Mouse (Mus musculus): ENCODE results near the gene Spata25. TPM values are rescaled to one million over a fixed set of nuclear protein-coding genes. Genes with fewer than 3 reads are reported as not detected.
A peak's percentile ranks its signal among the peaks of the same experiment; 100 is the strongest.

Spata25 gene
- polyA plus RNA-seq, 1 experiment from 2014 or later, result not detected

- no peak overlapping the region for H3K4me3 ChIP-seq
- WGBS, result 74% methylated on average over 7 of the region's 7 CpGs
- peaks cover 7% of the 10 kb centered on the region; the same call in 1 of the 2 replicates for H3K36me3 ChIP-seq
- no peaks in the 10 kb centered on the region for H3K27me3 ChIP-seq (ENCODE audit: insufficient read depth, poor library complexity, severe bottlenecking)
- H3K27ac ChIP-seq, result no peak overlapping the region
- peak; percentile 63 for DNase-seq (ENCODE audit: low spot score)
- no peaks in the 10 kb centered on the region for H3K9me3 ChIP-seq
- peaks cover 30% of the 10 kb centered on the region for H3K4me1 ChIP-seq
These were observed 44.3 kb downstream of the Spata25 start for GRCm38 (mm10) chr2:164783926-164784581.

DNA sequence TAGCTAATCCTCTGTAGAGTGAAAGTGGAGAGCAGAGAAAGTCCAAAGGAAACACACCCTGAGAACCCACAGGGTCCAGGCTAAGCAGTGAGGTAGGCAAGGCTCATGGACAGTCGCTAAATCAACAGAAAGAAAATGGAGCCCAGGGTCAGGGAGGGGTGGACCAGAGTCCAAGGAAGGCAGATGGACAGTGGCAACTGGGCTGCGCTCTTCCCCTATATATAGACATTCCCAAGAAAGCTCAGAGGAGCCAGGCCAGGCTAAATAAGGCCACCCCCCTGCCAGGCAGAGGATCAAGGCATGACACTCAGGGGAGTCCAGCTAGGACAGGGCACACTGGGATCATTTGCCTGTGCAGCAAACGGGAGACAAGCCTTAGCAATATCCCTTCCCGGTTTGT, 46.5 kb downstream of the Spata25 start:
- Histone ChIP-seq H3K36me3 (no peaks in the 10 kb centered on the region), H3K4me3 (no peak overlapping the region), H3K27me3 (ENCODE audit: insufficient read depth, poor library complexity, severe bottlenecking) (peaks cover 16% of the 10 kb centered on the region), H3K4me1 (peaks cover 17% of the 10 kb centered on the region), H3K27ac (no peak overlapping the region), H3K9me3 (no peaks in the 10 kb centered on the region)
- DNase-seq (ENCODE audit: low spot score), result peak; percentile 73
- 51% methylated on average over 4 of the region's 4 CpGs for WGBS

GRCm38 (mm10) chr2:164779481-164780086, 48.8 kb downstream of the Spata25 start, which contains the start of gene Tnnc2:
Gene Tnnc2 (minus strand): TSS chr2:164779967.
- 63% methylated on average over 8 of the region's 8 CpGs for WGBS

GRCm38 (mm10) chr2:164778809-164779208, 49.5 kb downstream of the Spata25 start:
- Histone ChIP-seq H3K4me3 (no peak overlapping the region), H3K27ac (no peak overlapping the region), H3K27me3 (ENCODE audit: insufficient read depth, poor library complexity, severe bottlenecking) (peaks cover 22% of the 10 kb centered on the region), H3K36me3 (no peaks in the 10 kb centered on the region), H3K4me1 (no peaks in the 10 kb centered on the region), H3K9me3 (no peaks in the 10 kb centered on the region)
- peak; percentile 64 for DNase-seq (ENCODE audit: low spot score)
- WGBS, result 75% methylated on average over 7 of the region's 7 CpGs

More at GRCm38 (mm10) chr2:164779481-164780086, 48.8 kb downstream of the Spata25 start, which contains the start of gene Tnnc2:
- Histone ChIP-seq H3K36me3 (no peaks in the 10 kb centered on the region), H3K27ac (no peak within 1 kb of the TSS), H3K9me3 (no peaks in the 10 kb centered on the region), H3K27me3 (ENCODE audit: insufficient read depth, poor library complexity, severe bottlenecking) (peaks cover 22% of the 10 kb centered on the region), H3K4me3 (no peak within 1 kb of the TSS), H3K4me1 (peaks cover under 1% of the 10 kb centered on the region)
- peak; percentile 60 for DNase-seq (ENCODE audit: low spot score)

- H3K27me3 ChIP-seq (ENCODE audit: insufficient read depth, poor library complexity, severe bottlenecking), result peaks cover 22% of the 10 kb centered on the region
- no peak for DNase-seq (ENCODE audit: low spot score)
- no peaks in the 10 kb centered on the region; the same call in 1 of the 2 replicates for H3K4me1 ChIP-seq
- 90% methylated on average over 11 of the region's 11 CpGs for WGBS
- H3K4me3 ChIP-seq, result no peak overlapping the region
- no peak overlapping the region for H3K27ac ChIP-seq
- H3K9me3 ChIP-seq, result no peaks in the 10 kb centered on the region
- H3K36me3 ChIP-seq, result peaks cover 4% of the 10 kb centered on the region
These were observed 50.4 kb downstream of the Spata25 start for GRCm38 (mm10) chr2:164778015-164778287.

GRCm38 (mm10) chr2:164777246-164778014, 50.9 kb downstream of the Spata25 start:
- whole genome bisulfite sequencing, result 74% methylated on average over 30 of the region's 30 CpGs
- no peak overlapping the region for H3K4me3 ChIP-seq

DNA sequence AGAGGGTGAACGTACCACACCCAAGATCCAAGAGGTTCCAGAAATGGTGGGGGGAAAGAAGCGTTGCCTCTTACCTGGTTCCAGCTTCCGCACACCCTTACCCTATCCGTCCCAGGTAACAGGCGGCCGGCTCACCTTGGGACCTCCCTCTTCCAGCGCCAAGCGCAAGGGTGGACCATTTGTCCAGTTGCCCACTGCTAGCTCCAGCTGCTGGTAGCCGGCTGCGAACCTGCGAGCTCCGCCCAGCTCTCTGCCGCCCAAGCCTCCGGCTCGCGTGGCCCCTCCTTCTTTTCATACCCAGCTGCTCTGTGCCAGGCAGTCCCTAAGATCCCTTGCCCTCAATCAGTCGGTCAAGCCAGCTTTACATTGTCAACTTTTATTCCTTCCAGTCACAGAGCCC, 51.5 kb downstream of the Spata25 start:
- H3K27ac ChIP-seq, result no peak overlapping the region
- H3K27me3 ChIP-seq (ENCODE audit: insufficient read depth, poor library complexity, severe bottlenecking), result peaks cover 22% of the 10 kb centered on the region
- peak; percentile 74 for DNase-seq (ENCODE audit: low spot score)
- H3K4me1 ChIP-seq, result peaks cover 6% of the 10 kb centered on the region
- H3K4me3 ChIP-seq, result no peak overlapping the region
- 50% methylated on average over 17 of the region's 17 CpGs for WGBS
- peaks cover 15% of the 10 kb centered on the region for H3K36me3 ChIP-seq
- no peaks in the 10 kb centered on the region for H3K9me3 ChIP-seq

More at GRCm38 (mm10) chr2:164777246-164778014, 50.9 kb downstream of the Spata25 start:
- Histone ChIP-seq H3K4me1 (no peaks in the 10 kb centered on the region; the same call in 1 of the 2 replicates), H3K9me3 (no peaks in the 10 kb centered on the region), H3K27ac (no peak overlapping the region), H3K36me3 (peaks cover 9% of the 10 kb centered on the region), H3K27me3 (ENCODE audit: insufficient read depth, poor library complexity, severe bottlenecking) (peaks cover 22% of the 10 kb centered on the region)
- peak; percentile 70 for DNase-seq (ENCODE audit: low spot score)

Other genes with a start within 250 kb of the Spata25 start
- not detected in 2 replicates for gene Wfdc6a, start 243.1 kb downstream of the Spata25 start, polyA plus RNA-seq (2016; fragmentation: Nextera tagmentation; extraction: Ambion mirVana)
- gene Eppin, start 234.9 kb downstream of the Spata25 start, polyA plus RNA-seq (2016; fragmentation: Nextera tagmentation; extraction: Ambion mirVana), result not detected in 2 replicates
- not detected in 2 replicates for gene Wfdc6b, start 215.0 kb downstream of the Spata25 start, polyA plus RNA-seq (2016; fragmentation: Nextera tagmentation; extraction: Ambion mirVana)
- gene Wfdc8, start 214.9 kb downstream of the Spata25 start, polyA plus RNA-seq (2016; fragmentation: Nextera tagmentation; extraction: Ambion mirVana), result not detected in 2 replicates
- gene Wfdc16, start 189.7 kb downstream of the Spata25 start, polyA plus RNA-seq (2016; fragmentation: Nextera tagmentation; extraction: Ambion mirVana), result not detected in 2 replicates
- not detected in 2 replicates for gene Wfdc10, start 172.5 kb downstream of the Spata25 start, polyA plus RNA-seq (2016; fragmentation: Nextera tagmentation; extraction: Ambion mirVana)
- not detected in 2 replicates for gene Wfdc9, start 172.0 kb downstream of the Spata25 start, polyA plus RNA-seq (2016; fragmentation: Nextera tagmentation; extraction: Ambion mirVana)
- gene Wfdc11, start 154.4 kb downstream of the Spata25 start, polyA plus RNA-seq (2016; fragmentation: Nextera tagmentation; extraction: Ambion mirVana), result not detected in 2 replicates
- not detected in 2 replicates for gene Wfdc13, start 143.4 kb downstream of the Spata25 start, polyA plus RNA-seq (2016; fragmentation: Nextera tagmentation; extraction: Ambion mirVana)
- gene Spint4, start 130.0 kb downstream of the Spata25 start, polyA plus RNA-seq (2016; fragmentation: Nextera tagmentation; extraction: Ambion mirVana), result not detected in 2 replicates
- gene Spint5, start 113.2 kb downstream of the Spata25 start, polyA plus RNA-seq (2016; fragmentation: Nextera tagmentation; extraction: Ambion mirVana), result not detected in 2 replicates
- 0.43 and 0.49 TPM in 2 replicates for gene Wfdc3, start 82.6 kb downstream of the Spata25 start, polyA plus RNA-seq (2016; fragmentation: Nextera tagmentation; extraction: Ambion mirVana)
- gene Dnttip1, start 82.6 kb downstream of the Spata25 start, polyA plus RNA-seq (2016; fragmentation: Nextera tagmentation; extraction: Ambion mirVana), result 60.3 and 76.6 TPM in 2 replicates
- gene Ube2c, start 58.6 kb downstream of the Spata25 start, polyA plus RNA-seq (2016; fragmentation: Nextera tagmentation; extraction: Ambion mirVana), result 496 and 550 TPM in 2 replicates
- gene Tnnc2, start 48.6 kb downstream of the Spata25 start, polyA plus RNA-seq (2016; fragmentation: Nextera tagmentation; extraction: Ambion mirVana), result 0.67 TPM in 1 of 2 replicates, not detected in the other
- 19.1 and 29.5 TPM in 2 replicates for gene Snx21, start 42.7 kb downstream of the Spata25 start, polyA plus RNA-seq (2016; fragmentation: Nextera tagmentation; extraction: Ambion mirVana)
- gene Acot8, start 23.7 kb downstream of the Spata25 start, polyA plus RNA-seq (2016; fragmentation: Nextera tagmentation; extraction: Ambion mirVana), result 17.8 and 21.5 TPM in 2 replicates
- gene Zswim3, start 23.4 kb downstream of the Spata25 start, polyA plus RNA-seq (2016; fragmentation: Nextera tagmentation; extraction: Ambion mirVana), result 7.7 and 9.7 TPM in 2 replicates
- 13.7 and 14.3 TPM in 2 replicates for gene Zswim1, start 5.9 kb downstream of the Spata25 start, polyA plus RNA-seq (2016; fragmentation: Nextera tagmentation; extraction: Ambion mirVana)
- gene Ctsa, start 4.3 kb upstream of the Spata25 start, polyA plus RNA-seq (2016; fragmentation: Nextera tagmentation; extraction: Ambion mirVana), result 138 and 149 TPM in 2 replicates
- 28.2 and 55.0 TPM in 2 replicates for gene Neurl2, start 4.9 kb upstream of the Spata25 start, polyA plus RNA-seq (2016; fragmentation: Nextera tagmentation; extraction: Ambion mirVana)
- 8.1 and 12.6 TPM in 2 replicates for gene Pltp, start 29.2 kb upstream of the Spata25 start, polyA plus RNA-seq (2016; fragmentation: Nextera tagmentation; extraction: Ambion mirVana)
- 57.9 and 61.5 TPM in 2 replicates for gene Pcif1, start 50.8 kb upstream of the Spata25 start, polyA plus RNA-seq (2016; fragmentation: Nextera tagmentation; extraction: Ambion mirVana)
- gene Zfp335, start 83.2 kb upstream of the Spata25 start, polyA plus RNA-seq (2016; fragmentation: Nextera tagmentation; extraction: Ambion mirVana), result 12.6 and 13.5 TPM in 2 replicates
- gene Mmp9, start 112.2 kb upstream of the Spata25 start, polyA plus RNA-seq (2016; fragmentation: Nextera tagmentation; extraction: Ambion mirVana), result 0.53 and 1.1 TPM in 2 replicates
- gene Slc12a5, start 132.3 kb upstream of the Spata25 start, polyA plus RNA-seq (2016; fragmentation: Nextera tagmentation; extraction: Ambion mirVana), result 0.74 and 0.92 TPM in 2 replicates
- gene Ncoa5, start 206.3 kb upstream of the Spata25 start, polyA plus RNA-seq (2016; fragmentation: Nextera tagmentation; extraction: Ambion mirVana), result 52.8 and 64.2 TPM in 2 replicates
- 7.8 and 11.9 TPM in 2 replicates for gene Cd40, start 227.1 kb upstream of the Spata25 start, polyA plus RNA-seq (2016; fragmentation: Nextera tagmentation; extraction: Ambion mirVana)